Mouse (Mus musculus): Measurements from ENCODE around the gene Smad1. TPM values are rescaled to one million over a fixed set of nuclear protein-coding genes. Genes with fewer than 3 reads are reported as not detected.

Gene Smad1
- polyA plus RNA-seq, 1 experiment = 29.5 TPM

- no peak for TF ChIP-seq CTCF (IDR thresholded peaks at IDR 0.05; ENCODE audit: borderline replicate concordance, insufficient read depth, low read depth, low read length)
- no peak for TF ChIP-seq POLR2A (IDR thresholded peaks at IDR 0.05; ENCODE audit: borderline replicate concordance, insufficient read depth, low read length)
- Histone ChIP-seq H3K27me3 (ENCODE audit: control insufficient read depth, insufficient read depth, low read length) (no peaks in the 10 kb centered on the region), H3K4me1 (ENCODE audit: control insufficient read depth, insufficient read depth, low read length) (peaks cover 18% of the 10 kb centered on the region), H3K4me3 (replicated peaks; ENCODE audit: insufficient read depth, low read depth, low read length) (no peak overlapping the region), H3K27ac (ENCODE audit: insufficient read depth, low read length) (no peak overlapping the region)
- 33% methylated on average over 8 of the region's 8 CpGs for WGBS
- peak; percentile 47 to 52 for DNase-seq
Measured at GRCm38 (mm10) chr8:79351916-79352315, 47.4 kb downstream of the Smad1 start.

DNA sequence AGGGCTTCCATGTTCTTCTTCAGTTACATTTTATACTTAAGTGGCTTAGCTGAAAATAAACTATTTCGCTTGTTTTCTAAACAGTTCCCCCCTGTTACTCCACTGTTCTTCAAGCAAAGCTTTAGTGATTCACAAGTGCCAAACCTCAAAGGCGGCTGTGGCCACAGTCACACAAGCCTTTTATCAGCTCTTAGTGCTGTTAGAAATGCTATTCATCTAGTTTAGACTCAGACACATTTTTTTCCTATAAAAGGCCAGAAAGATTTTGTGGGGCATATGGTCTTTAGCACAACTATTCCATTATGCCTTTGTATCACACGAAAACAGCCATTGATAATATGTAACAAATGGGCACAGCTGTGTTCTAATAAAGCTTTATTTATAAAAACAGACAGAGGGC, 48.5 kb downstream of the Smad1 start:
- Histone ChIP-seq H3K4me1 (ENCODE audit: control insufficient read depth, insufficient read depth, low read length) (peaks cover 18% of the 10 kb centered on the region), H3K4me3 (replicated peaks; ENCODE audit: insufficient read depth, low read depth, low read length) (no peak overlapping the region), H3K27me3 (ENCODE audit: control insufficient read depth, insufficient read depth, low read length) (no peaks in the 10 kb centered on the region), H3K27ac (ENCODE audit: insufficient read depth, low read length) (no peak overlapping the region)
- DNase-seq = no peak
- TF ChIP-seq POLR2A (IDR thresholded peaks at IDR 0.05; ENCODE audit: borderline replicate concordance, insufficient read depth, low read length) = no peak
- TF ChIP-seq CTCF (IDR thresholded peaks at IDR 0.05; ENCODE audit: borderline replicate concordance, insufficient read depth, low read depth, low read length) = no peak
- 70% methylated on average over 3 of the region's 3 CpGs for WGBS

GRCm38 (mm10) chr8:79350094-79350593, 49.2 kb downstream of the Smad1 start:
- Histone ChIP-seq H3K4me1 (ENCODE audit: control insufficient read depth, insufficient read depth, low read length) (peaks cover 18% of the 10 kb centered on the region), H3K4me3 (replicated peaks; ENCODE audit: insufficient read depth, low read depth, low read length) (no peak overlapping the region), H3K27me3 (ENCODE audit: control insufficient read depth, insufficient read depth, low read length) (no peaks in the 10 kb centered on the region), H3K27ac (ENCODE audit: insufficient read depth, low read length) (0 out of 2 replicates have a peak overlapping the region, but pooled peaks have one; percentile 35)
- TF ChIP-seq CTCF (IDR thresholded peaks at IDR 0.05; ENCODE audit: borderline replicate concordance, insufficient read depth, low read depth, low read length) (peak; percentile 25; the same call in 1 of the 2 replicates), POLR2A (IDR thresholded peaks at IDR 0.05; ENCODE audit: borderline replicate concordance, insufficient read depth, low read length) (no peak)
- WGBS = 7% methylated on average over 6 of the region's 6 CpGs
- DNase-seq = peak; percentile 84 to 96

DNA sequence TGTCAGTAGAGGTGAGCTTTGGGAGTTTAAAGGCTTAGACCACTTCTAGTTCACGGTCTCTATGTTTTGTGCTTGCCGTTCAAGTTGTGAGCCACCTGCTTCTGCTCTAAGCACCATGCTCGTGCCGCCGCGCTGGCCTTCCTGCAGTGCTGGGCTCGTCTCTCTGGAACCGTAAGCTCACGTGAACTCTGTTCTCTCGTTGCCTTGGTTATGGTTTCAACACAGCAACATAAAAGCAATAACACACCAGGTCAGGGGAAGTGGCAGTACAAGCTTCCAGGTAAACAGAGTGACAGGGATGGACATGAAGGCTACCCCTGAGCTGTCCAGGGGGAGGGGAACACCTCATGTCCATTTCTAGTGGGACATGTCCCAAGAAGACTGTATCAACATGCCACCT, 52.9 kb downstream of the Smad1 start:
- Histone ChIP-seq H3K4me3 (replicated peaks; ENCODE audit: insufficient read depth, low read depth, low read length) (no peak overlapping the region), H3K4me1 (ENCODE audit: control insufficient read depth, insufficient read depth, low read length) (peaks cover 7% of the 10 kb centered on the region), H3K27ac (ENCODE audit: insufficient read depth, low read length) (no peak overlapping the region), H3K27me3 (ENCODE audit: control insufficient read depth, insufficient read depth, low read length) (no peaks in the 10 kb centered on the region)
- 83% methylated on average over 10 of the region's 10 CpGs for WGBS
- no peak for DNase-seq
- TF ChIP-seq POLR2A (IDR thresholded peaks at IDR 0.05; ENCODE audit: borderline replicate concordance, insufficient read depth, low read length) (no peak), CTCF (IDR thresholded peaks at IDR 0.05; ENCODE audit: borderline replicate concordance, insufficient read depth, low read depth, low read length) (no peak)

GRCm38 (mm10) chr8:79345856-79346255, 53.5 kb downstream of the Smad1 start:
- Histone ChIP-seq H3K4me1 (ENCODE audit: control insufficient read depth, insufficient read depth, low read length) (peaks cover 7% of the 10 kb centered on the region), H3K27ac (ENCODE audit: insufficient read depth, low read length) (no peak overlapping the region), H3K4me3 (replicated peaks; ENCODE audit: insufficient read depth, low read depth, low read length) (no peak overlapping the region), H3K27me3 (ENCODE audit: control insufficient read depth, insufficient read depth, low read length) (no peaks in the 10 kb centered on the region)
- TF ChIP-seq POLR2A (IDR thresholded peaks at IDR 0.05; ENCODE audit: borderline replicate concordance, insufficient read depth, low read length) (no peak), CTCF (IDR thresholded peaks at IDR 0.05; ENCODE audit: borderline replicate concordance, insufficient read depth, low read depth, low read length) (no peak)
- DNase-seq = no peak
- 70% methylated on average over 6 of the region's 6 CpGs for WGBS

- 92% methylated on average over 8 of the region's 8 CpGs for WGBS
- H3K4me1 ChIP-seq (ENCODE audit: control insufficient read depth, insufficient read depth, low read length) = no peaks in the 10 kb centered on the region
- no peak overlapping the region for H3K27ac ChIP-seq (ENCODE audit: insufficient read depth, low read length)
- DNase-seq = no peak
- no peaks in the 10 kb centered on the region for H3K27me3 ChIP-seq (ENCODE audit: control insufficient read depth, insufficient read depth, low read length)
- no peak overlapping the region for H3K4me3 ChIP-seq (replicated peaks; ENCODE audit: insufficient read depth, low read depth, low read length)
- TF ChIP-seq POLR2A (IDR thresholded peaks at IDR 0.05; ENCODE audit: borderline replicate concordance, insufficient read depth, low read length) = no peak
- no peak for TF ChIP-seq CTCF (IDR thresholded peaks at IDR 0.05; ENCODE audit: borderline replicate concordance, insufficient read depth, low read depth, low read length)
Measured at GRCm38 (mm10) chr8:79341236-79341635, 58.1 kb downstream of the Smad1 start.

DNA sequence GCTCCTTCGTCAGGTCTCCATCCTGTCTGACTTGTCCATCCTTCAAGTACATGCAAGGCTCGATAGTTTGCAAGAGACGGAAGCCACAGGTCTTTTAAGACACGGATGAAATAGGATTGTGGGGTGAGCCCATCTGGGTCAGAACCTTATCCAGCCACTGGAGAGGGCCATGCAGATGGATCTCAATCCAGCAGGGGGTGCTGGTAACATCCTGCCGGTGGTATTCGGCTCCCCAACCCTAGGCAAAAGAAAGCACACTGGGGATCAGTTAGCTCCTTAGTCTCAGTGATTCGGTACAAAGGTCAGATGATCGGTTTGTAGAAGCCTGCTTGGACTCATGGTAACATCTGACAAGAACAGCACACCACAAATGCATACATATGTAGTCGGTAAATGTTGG, 59.8 kb downstream of the Smad1 start:
- Histone ChIP-seq H3K27ac (ENCODE audit: insufficient read depth, low read length) (no peak overlapping the region), H3K4me3 (replicated peaks; ENCODE audit: insufficient read depth, low read depth, low read length) (no peak overlapping the region), H3K4me1 (ENCODE audit: control insufficient read depth, insufficient read depth, low read length) (no peaks in the 10 kb centered on the region), H3K27me3 (ENCODE audit: control insufficient read depth, insufficient read depth, low read length) (no peaks in the 10 kb centered on the region)
- TF ChIP-seq POLR2A (IDR thresholded peaks at IDR 0.05; ENCODE audit: borderline replicate concordance, insufficient read depth, low read length) = no peak
- TF ChIP-seq CTCF (IDR thresholded peaks at IDR 0.05; ENCODE audit: borderline replicate concordance, insufficient read depth, low read depth, low read length) = peak; percentile 68
- WGBS = 56% methylated on average over 9 of the region's 9 CpGs
- DNase-seq = peak; percentile 44 to 47

GRCm38 (mm10) chr8:79338619-79339018, 60.7 kb downstream of the Smad1 start:
- 85% methylated on average over 10 of the region's 10 CpGs for WGBS
- TF ChIP-seq POLR2A (IDR thresholded peaks at IDR 0.05; ENCODE audit: borderline replicate concordance, insufficient read depth, low read length) (no peak), CTCF (IDR thresholded peaks at IDR 0.05; ENCODE audit: borderline replicate concordance, insufficient read depth, low read depth, low read length) (no peak)
- no peaks in the 10 kb centered on the region for H3K4me1 ChIP-seq (ENCODE audit: control insufficient read depth, insufficient read depth, low read length)
- H3K27ac ChIP-seq (ENCODE audit: insufficient read depth, low read length) = no peak overlapping the region
- H3K4me3 ChIP-seq (replicated peaks; ENCODE audit: insufficient read depth, low read depth, low read length) = no peak overlapping the region
- no peak for DNase-seq
- no peaks in the 10 kb centered on the region for H3K27me3 ChIP-seq (ENCODE audit: control insufficient read depth, insufficient read depth, low read length)
